Mouse (Mus musculus) fat pad, adult 2 months (tissue): ENCODE measurements around the gene Stk31.
"Not testable (repeated sequence)": the region's sequence is repeated elsewhere in the genome, so short reads cannot be mapped to it uniquely, and the experiment has no call there.

Experiments
- DNase-seq: peaks from one replicate; pipeline ENCODE4 v3.0.0-alpha.2; 2011; ENCODE audit warnings: low read depth, low spot score; ENCODE audit errors: extremely low read depth

Stk31 gene

GRCm38 (mm10) chr6:49395316-49395715 lies at the start of gene Stk31:
TSS of gene Stk31 (plus strand) at chr6:49395604.
- no peak for DNase-seq

GRCm38 (mm10) chr6:49349826-49350225 lies 45.6 kb upstream of the Stk31 start:
- no peak for DNase-seq

GRCm38 (mm10) chr6:49354613-49355012 lies 40.8 kb upstream of the Stk31 start:
- DNase-seq, result no peak

- no peak for DNase-seq
Observed at GRCm38 (mm10) chr6:49355171-49355570, 40.2 kb upstream of the Stk31 start.

GRCm38 (mm10) chr6:49360420-49360819 lies 35.0 kb upstream of the Stk31 start:
- no peak for DNase-seq

- DNase-seq, result no peak
Observed at GRCm38 (mm10) chr6:49367159-49368054, 28.0 kb upstream of the Stk31 start, which contains the start of gene Fam221a. TSS of gene Fam221a (plus strand) at chr6:49367739.

- DNase-seq, result no peak
Observed at GRCm38 (mm10) chr6:49368212-49368611, 27.2 kb upstream of the Stk31 start.

GRCm38 (mm10) chr6:49372705-49373104 lies 22.7 kb upstream of the Stk31 start:
- no peak for DNase-seq

- no peak for DNase-seq
Observed at GRCm38 (mm10) chr6:49373943-49374342, 21.5 kb upstream of the Stk31 start.

- DNase-seq, result peak; percentile 66
Observed at GRCm38 (mm10) chr6:49378328-49378727, 17.1 kb upstream of the Stk31 start.

GRCm38 (mm10) chr6:49394276-49394675 lies 1.1 kb upstream of the Stk31 start:
- DNase-seq, result no peak

GRCm38 (mm10) chr6:49397466-49397865 lies 2.1 kb downstream of the Stk31 start:
- DNase-seq, result no peak

- no peak for DNase-seq
Observed at GRCm38 (mm10) chr6:49398365-49398764, 3.0 kb downstream of the Stk31 start.

- DNase-seq, result peak; percentile 54
Observed at GRCm38 (mm10) chr6:49410830-49411229, 15.4 kb downstream of the Stk31 start.

GRCm38 (mm10) chr6:49412967-49413366 lies 17.6 kb downstream of the Stk31 start:
- not testable (repeated sequence) for DNase-seq

GRCm38 (mm10) chr6:49415971-49416370 lies 20.6 kb downstream of the Stk31 start:
- DNase-seq, result no peak

- DNase-seq, result peak; percentile 4
Observed at GRCm38 (mm10) chr6:49437306-49437705, 41.9 kb downstream of the Stk31 start.

- no peak for DNase-seq
Observed at GRCm38 (mm10) chr6:49458112-49458511, 62.7 kb downstream of the Stk31 start.

GRCm38 (mm10) chr6:49483205-49483604 lies 87.8 kb downstream of the Stk31 start:
- no peak for DNase-seq

GRCm38 (mm10) chr6:49491526-49491925 lies 96.1 kb downstream of the Stk31 start:
- no peak for DNase-seq

GRCm38 (mm10) chr6:49519053-49519452 lies 123.6 kb downstream of the Stk31 start:
- no peak for DNase-seq
